Mouse (Mus musculus) neural tube, embryonic 14.5 days (tissue): ENCODE data around the gene Cwc27. TPM values are rescaled to one million over a fixed set of nuclear protein-coding genes. Genes with fewer than 3 reads are reported as not detected.

Source experiments
- ATAC-seq: fragments of 200-750 bp; cut with Nextera tagmentation; 2 replicates; pipeline ENCODE4 v1.8.0; 2017; ENCODE audit warnings: low read depth, mild to moderate bottlenecking, moderate TSS enrichment, moderate library complexity
- H3K27ac ChIP-seq: fragments of 300-500 bp; sonication (generic); 2 replicates; pipeline ENCODE4 v1.5.1; 2014; ENCODE audit warnings: low read depth, mild to moderate bottlenecking, control low read depth, low read length, moderate library complexity, mixed read lengths
- H3K27me3 ChIP-seq: fragments of 300-500 bp; sonication (generic); 2 replicates; pipeline ENCODE4 v1.6.1; 2014; ENCODE audit warnings: low read length; ENCODE audit not compliant: control insufficient read depth, insufficient read depth
- H3K36me3 ChIP-seq: fragments of 300-500 bp; sonication (generic); 2 replicates; pipeline ENCODE4 v1.6.1; 2014; ENCODE audit warnings: low read length, mixed read lengths; ENCODE audit not compliant: control insufficient read depth, insufficient read depth
- H3K4me1 ChIP-seq: fragments of 300-500 bp; sonication (generic); 2 replicates; pipeline ENCODE4 v1.6.1; 2014; ENCODE audit warnings: low read length; ENCODE audit not compliant: control insufficient read depth, insufficient read depth
- H3K4me2 ChIP-seq: fragments of 300-500 bp; sonication (generic); 2 replicates; pipeline ENCODE4 v1.6.1; 2014; ENCODE audit warnings: mild to moderate bottlenecking, low read depth, low read length, control low read depth
- H3K4me3 ChIP-seq: fragments of 300-500 bp; sonication (generic); 2 replicates; pipeline ENCODE4 v1.5.1; 2014; ENCODE audit warnings: low read depth, low read length, control low read depth, mixed read lengths
- H3K9ac ChIP-seq: fragments of 300-500 bp; sonication (generic); replicated peaks from 2 replicates; pipeline ENCODE4 v1.6.1; 2014; ENCODE audit warnings: low read depth, mild to moderate bottlenecking, control low read depth, low read length, mixed read lengths
- H3K9me3 ChIP-seq: fragments of 300-500 bp; sonication (generic); 2 replicates; pipeline ENCODE4 v1.6.1; 2016; ENCODE audit warnings: low read length; ENCODE audit not compliant: control insufficient read depth
- WGBS: fragments of 180-500 bp; shearing (Covaris S2); extraction: QIAGEN DNeasy Blood & Tissue Kit; methylation state at CpG from one replicate; pipeline ENCODE4 v1.1.7; 2014; 5-methylcytosine and 5-hydroxymethylcytosine counted together
- polyA plus RNA-seq: library from polyadenylated mRNA; unstranded; fragments of >200 nt; fragmentation: Nextera tagmentation; extraction: Ambion mirVana; gene quantifications from 2 replicates; pipeline ENCODE4 v1.2.1, GENCODE M21; 2014

The Cwc27 gene
- polyA plus RNA-seq, 1 experiment from 2014 or later, result 25.0 TPM

GRCm38 (mm10) chr13:104742866-104743265 is 74.1 kb downstream of the Cwc27 start:
- Histone ChIP-seq H3K4me2 (no peak overlapping the region), H3K4me1 (no peaks in the 10 kb centered on the region), H3K9me3 (no peaks in the 10 kb centered on the region), H3K27ac (no peak overlapping the region), H3K36me3 (no peaks in the 10 kb centered on the region), H3K9ac (no peak overlapping the region), H3K4me3 (no peak overlapping the region), H3K27me3 (no peaks in the 10 kb centered on the region)
- no peak for ATAC-seq
- WGBS, result 93% methylated on average over 4 of the region's 4 CpGs

- no peaks in the 10 kb centered on the region for H3K36me3 ChIP-seq
- no peaks in the 10 kb centered on the region for H3K27me3 ChIP-seq
- no peak overlapping the region for H3K9ac ChIP-seq
- H3K27ac ChIP-seq, result no peak overlapping the region
- no peaks in the 10 kb centered on the region for H3K9me3 ChIP-seq
- H3K4me2 ChIP-seq, result no peak overlapping the region
- WGBS, result 71% methylated on average over 3 of the region's 3 CpGs
- no peak for ATAC-seq
- H3K4me3 ChIP-seq, result no peak overlapping the region
- no peaks in the 10 kb centered on the region for H3K4me1 ChIP-seq
These were observed 87.5 kb downstream of the Cwc27 start for GRCm38 (mm10) chr13:104729261-104730046.

DNA sequence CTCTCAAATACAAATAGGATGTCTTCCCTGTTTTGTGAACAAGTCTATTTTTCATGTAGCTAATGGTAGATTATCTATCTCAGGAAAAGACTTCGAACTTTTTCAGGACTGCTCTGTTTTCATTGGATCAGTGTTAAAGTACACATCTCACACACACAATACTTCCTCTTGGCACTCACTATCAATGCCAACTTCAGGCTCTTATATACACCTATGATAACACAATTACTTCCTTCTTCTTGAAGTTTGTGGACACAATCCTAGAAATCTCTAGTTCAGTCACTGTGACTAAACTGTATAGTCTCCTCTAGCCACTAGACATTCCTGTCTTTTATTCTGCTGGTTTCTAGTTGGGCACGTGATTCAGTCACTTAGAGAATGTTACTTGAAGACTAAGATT is 89.3 kb downstream of the Cwc27 start:
- no peaks in the 10 kb centered on the region for H3K4me1 ChIP-seq
- H3K9ac ChIP-seq, result no peak overlapping the region
- H3K4me3 ChIP-seq, result no peak overlapping the region
- no peaks in the 10 kb centered on the region for H3K9me3 ChIP-seq
- WGBS, result 97% methylated on average over 2 of the region's 2 CpGs
- no peaks in the 10 kb centered on the region for H3K36me3 ChIP-seq
- H3K4me2 ChIP-seq, result no peak overlapping the region
- H3K27me3 ChIP-seq, result no peaks in the 10 kb centered on the region
- no peak for ATAC-seq
- no peak overlapping the region for H3K27ac ChIP-seq

- WGBS, result 76% methylated on average over 5 of the region's 5 CpGs
- no peak overlapping the region for H3K4me3 ChIP-seq
These were observed 96.8 kb downstream of the Cwc27 start for GRCm38 (mm10) chr13:104720133-104720532.

GRCm38 (mm10) chr13:104694612-104695355 is 122.2 kb downstream of the Cwc27 start:
- H3K4me2 ChIP-seq, result no peak overlapping the region
- H3K27me3 ChIP-seq, result no peaks in the 10 kb centered on the region
- H3K4me3 ChIP-seq, result no peak overlapping the region
- ATAC-seq, result peak; percentile 86
- no peaks in the 10 kb centered on the region for H3K36me3 ChIP-seq
- H3K9me3 ChIP-seq, result no peaks in the 10 kb centered on the region
- no peak overlapping the region for H3K9ac ChIP-seq
- H3K27ac ChIP-seq, result no peak overlapping the region; the same call in 1 of the 2 replicates
- 0 out of 2 replicates have a peak, but pooled peaks cover 2% of the 10 kb centered on the region for H3K4me1 ChIP-seq
- 48% methylated on average over 6 of the region's 6 CpGs for WGBS

More at GRCm38 (mm10) chr13:104720133-104720532, 96.8 kb downstream of the Cwc27 start:
- no peaks in the 10 kb centered on the region for H3K4me1 ChIP-seq
- no peak overlapping the region for H3K27ac ChIP-seq
- H3K27me3 ChIP-seq, result no peaks in the 10 kb centered on the region
- no peaks in the 10 kb centered on the region for H3K9me3 ChIP-seq
- ATAC-seq, result no peak
- no peak overlapping the region for H3K9ac ChIP-seq
- H3K36me3 ChIP-seq, result no peaks in the 10 kb centered on the region
- H3K4me2 ChIP-seq, result no peak overlapping the region

GRCm38 (mm10) chr13:104692710-104693109 is 124.2 kb downstream of the Cwc27 start:
- H3K27ac ChIP-seq, result no peak overlapping the region
- H3K36me3 ChIP-seq, result no peaks in the 10 kb centered on the region
- H3K4me1 ChIP-seq, result 0 out of 2 replicates have a peak, but pooled peaks cover 2% of the 10 kb centered on the region
- H3K4me3 ChIP-seq, result no peak overlapping the region
- H3K27me3 ChIP-seq, result no peaks in the 10 kb centered on the region
- ATAC-seq, result no peak
- no peak overlapping the region for H3K4me2 ChIP-seq
- no peak overlapping the region for H3K9ac ChIP-seq
- no peaks in the 10 kb centered on the region for H3K9me3 ChIP-seq
- WGBS, result 94% methylated on average over 3 of the region's 3 CpGs

DNA sequence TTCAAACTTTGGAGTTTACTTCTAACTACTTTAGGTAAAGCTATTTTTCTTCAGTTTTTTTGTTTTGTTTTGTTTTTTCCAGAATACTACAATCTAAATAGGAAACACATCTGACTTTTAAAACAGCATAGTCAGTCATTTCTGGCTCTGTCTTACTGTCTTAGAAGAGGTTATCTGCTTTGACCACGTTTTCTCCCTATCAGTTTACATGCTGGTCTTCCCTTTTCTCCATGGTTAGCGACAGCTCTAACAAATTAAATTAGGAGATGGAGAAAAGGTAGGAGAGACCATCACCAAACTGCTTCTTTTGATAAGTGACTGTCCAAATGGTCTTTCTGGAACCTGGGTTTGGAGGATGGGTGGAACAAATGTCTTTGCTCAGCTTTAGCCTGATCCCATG is 131.4 kb downstream of the Cwc27 start:
- H3K4me1 ChIP-seq, result no peaks in the 10 kb centered on the region
- no peaks in the 10 kb centered on the region for H3K27me3 ChIP-seq
- H3K4me3 ChIP-seq, result no peak overlapping the region
- no peak for ATAC-seq
- no peaks in the 10 kb centered on the region for H3K9me3 ChIP-seq
- no peaks in the 10 kb centered on the region for H3K36me3 ChIP-seq
- H3K27ac ChIP-seq, result no peak overlapping the region
- H3K9ac ChIP-seq, result no peak overlapping the region
- no peak overlapping the region for H3K4me2 ChIP-seq
- 95% methylated on average over 2 of the region's 2 CpGs for WGBS

- Histone ChIP-seq H3K9ac (no peak overlapping the region), H3K27me3 (no peaks in the 10 kb centered on the region), H3K27ac (no peak overlapping the region), H3K36me3 (no peaks in the 10 kb centered on the region), H3K4me1 (no peaks in the 10 kb centered on the region), H3K9me3 (no peaks in the 10 kb centered on the region), H3K4me2 (no peak overlapping the region), H3K4me3 (no peak overlapping the region)
- WGBS, result 66% methylated on average over 6 of the region's 6 CpGs
- no peak for ATAC-seq
These were observed 132.5 kb downstream of the Cwc27 start for GRCm38 (mm10) chr13:104684361-104685011.

GRCm38 (mm10) chr13:104681212-104681611 is 135.7 kb downstream of the Cwc27 start:
- Histone ChIP-seq H3K27me3 (no peaks in the 10 kb centered on the region), H3K9me3 (no peaks in the 10 kb centered on the region), H3K9ac (no peak overlapping the region), H3K4me1 (no peaks in the 10 kb centered on the region), H3K4me2 (no peak overlapping the region), H3K27ac (no peak overlapping the region), H3K4me3 (no peak overlapping the region), H3K36me3 (no peaks in the 10 kb centered on the region)
- ATAC-seq, result no peak
- WGBS, result 84% methylated on average over 1 of the region's 1 CpGs
